Mouse (Mus musculus): ENCODE results near the gene Espnl. TPM values are rescaled to one million over a fixed set of nuclear protein-coding genes. Genes with fewer than 3 reads are reported as not detected.

Espnl gene
- polyA plus RNA-seq, 1 experiment from 2014 or later = 0.11 TPM

Other genes starting within 250 kb of the Espnl start
- gene Rbm44, start 177.0 kb upstream of the Espnl start, polyA plus RNA-seq (2014; fragmentation: Nextera tagmentation; extraction: Ambion mirVana) = 0.37 and 0.94 TPM in 2 replicates
- 0.50 and 0.85 TPM in 2 replicates for gene Ramp1, start 142.3 kb upstream of the Espnl start, polyA plus RNA-seq (2014; fragmentation: Nextera tagmentation; extraction: Ambion mirVana)
- gene Ube2f, start 71.8 kb upstream of the Espnl start, polyA plus RNA-seq (2014; fragmentation: Nextera tagmentation; extraction: Ambion mirVana) = 88.5 and 95.6 TPM in 2 replicates
- gene Scly, start 23.7 kb upstream of the Espnl start, polyA plus RNA-seq (2014; fragmentation: Nextera tagmentation; extraction: Ambion mirVana) = 10.1 and 11.0 TPM in 2 replicates
- gene Klhl30, start 28.9 kb downstream of the Espnl start, polyA plus RNA-seq (2014; fragmentation: Nextera tagmentation; extraction: Ambion mirVana) = 0.10 and 0.26 TPM in 2 replicates
- 0.52 and 0.73 TPM in 2 replicates for gene Erfe, start 44.4 kb downstream of the Espnl start, polyA plus RNA-seq (2014; fragmentation: Nextera tagmentation; extraction: Ambion mirVana)
- gene Ilkap, start 76.7 kb downstream of the Espnl start, polyA plus RNA-seq (2014; fragmentation: Nextera tagmentation; extraction: Ambion mirVana) = 163 and 169 TPM in 2 replicates
- gene Hes6, start 92.0 kb downstream of the Espnl start, polyA plus RNA-seq (2014; fragmentation: Nextera tagmentation; extraction: Ambion mirVana) = 300 and 322 TPM in 2 replicates
- 1.5 and 1.6 TPM in 2 replicates for gene Per2, start 137.2 kb downstream of the Espnl start, polyA plus RNA-seq (2014; fragmentation: Nextera tagmentation; extraction: Ambion mirVana)
- 6.0 and 7.3 TPM in 2 replicates for gene Traf3ip1, start 172.6 kb downstream of the Espnl start, polyA plus RNA-seq (2014; fragmentation: Nextera tagmentation; extraction: Ambion mirVana)
- 9.4 and 9.8 TPM in 2 replicates for gene Asb1, start 218.5 kb downstream of the Espnl start, polyA plus RNA-seq (2014; fragmentation: Nextera tagmentation; extraction: Ambion mirVana)

All from midbrain, embryonic 11.5 days (tissue).